Mouse (Mus musculus) liver, embryonic 14.5 days (tissue): ENCODE data around the gene Gm7982.
"Not testable (repeated sequence)": the region's sequence is repeated elsewhere in the genome, so short reads cannot be mapped to it uniquely, and the experiment has no call there.

Experiments used
- CTCF ChIP-seq: IDR thresholded peaks from 2 replicates; pipeline ENCODE4 v1.5.1; 2016; ENCODE audit warnings: antibody characterized with exemption, low read depth, control low read depth
- EP300 ChIP-seq: IDR thresholded peaks from 2 replicates; pipeline ENCODE4 v1.6.1; 2016; ENCODE audit warnings: antibody characterized with exemption, low read depth

DNA sequence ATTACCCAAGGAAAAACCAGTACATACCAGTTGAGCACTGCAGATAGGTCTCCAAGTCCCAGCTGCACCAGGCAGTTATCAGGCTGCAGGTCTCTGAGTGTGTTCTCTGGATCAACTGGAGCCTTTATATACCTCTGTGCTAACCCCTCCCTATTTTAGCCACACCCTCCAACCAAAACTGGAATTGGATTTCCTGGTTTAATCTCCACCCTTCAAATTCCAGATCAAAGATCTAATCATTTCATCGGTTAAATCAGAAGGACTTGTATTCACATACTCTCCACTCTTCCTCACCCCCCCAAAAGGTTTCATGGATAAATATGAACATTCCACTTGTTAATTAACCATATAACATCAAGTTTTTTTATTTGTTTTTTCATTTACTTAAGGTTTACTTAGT, 5.7 kb upstream of the Gm7982 start, which contains the start of gene Gm7978:
- TF ChIP-seq CTCF, EP300: not testable (repeated sequence)
